Mouse (Mus musculus): ENCODE results near the gene Slamf9.

DNA sequence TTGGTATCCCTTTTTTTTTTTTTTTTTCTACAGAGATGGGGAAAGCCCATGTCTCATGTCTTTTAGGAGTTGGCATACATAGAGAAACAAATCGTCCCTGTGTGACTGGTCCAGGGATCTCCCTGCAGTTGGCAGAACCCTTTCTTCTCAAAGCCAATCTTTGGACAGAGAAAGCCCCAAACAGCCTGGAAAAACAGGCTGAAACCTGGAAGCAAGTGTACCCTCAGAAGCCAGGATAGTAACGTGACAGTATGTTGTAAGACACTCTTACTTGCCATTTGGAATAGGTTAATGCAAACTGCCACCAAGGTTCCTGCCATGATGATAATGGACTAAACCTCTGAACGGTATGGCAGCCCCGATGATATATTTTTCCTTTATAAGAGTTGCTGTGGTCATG lies 5.2 kb downstream of the Slamf9 start:
- TF ChIP-seq POLR2A (IDR thresholded peaks at IDR 0.05; ENCODE audit: low read depth, low read length) (no peak), CTCF (IDR thresholded peaks at IDR 0.05; ENCODE audit: extremely low read depth, insufficient read depth, insufficient read length, insufficient replicate concordance) (no peak)

Measured in spleen, adult 2 months (tissue).